Mouse (Mus musculus) myocyte (in vitro differentiated cells): ENCODE measurements around the gene Capn12. TPM values are rescaled to one million over a fixed set of nuclear protein-coding genes. Genes with fewer than 3 reads are reported as not detected.
A peak's percentile ranks its signal among the peaks of the same experiment; 100 is the strongest.

Experiments
- H3K27me3 ChIP-seq: one replicate; pipeline ENCODE4 v1.6.1; 2011; ENCODE audit not compliant: control insufficient read depth, insufficient read depth, insufficient read length
- H3K36me3 ChIP-seq: one replicate; pipeline ENCODE4 v1.6.1; 2011; ENCODE audit not compliant: control insufficient read depth, insufficient read depth
- H3K4me2 ChIP-seq: one replicate; pipeline ENCODE4 v1.6.1; 2011; ENCODE audit warnings: low read depth, control low read depth
- H3K4me3 ChIP-seq: one replicate; pipeline ENCODE4 v1.5.1; 2011; ENCODE audit warnings: mild to moderate bottlenecking, control low read depth, moderate library complexity
- H3K79me2 ChIP-seq: one replicate; pipeline ENCODE4 v1.6.1; 2011; ENCODE audit not compliant: control insufficient read depth, insufficient read depth
- H3ac ChIP-seq: one replicate; pipeline ENCODE4 v1.6.1; 2011; ENCODE audit not compliant: control insufficient read depth, insufficient read length
- CEBPB ChIP-seq: IDR thresholded peaks from 2 replicates; pipeline ENCODE4 v1.6.1; 2011; ENCODE audit warnings: mild to moderate bottlenecking, moderate library complexity; ENCODE audit not compliant: poor library complexity, insufficient read depth, severe bottlenecking
- E2F4 ChIP-seq: IDR thresholded peaks from one replicate; pipeline ENCODE4 v1.6.1; 2011; ENCODE audit warnings: mild to moderate bottlenecking, control low read depth, moderate library complexity; ENCODE audit not compliant: insufficient read depth
- MAX ChIP-seq: IDR thresholded peaks from one replicate; pipeline ENCODE4 v1.6.1; 2011; ENCODE audit warnings: low read depth, mild to moderate bottlenecking, control low read depth
- MYOD1 ChIP-seq, 3 experiments: IDR thresholded peaks; one replicate each; pipeline ENCODE4 v1.6.1; 2011; ENCODE audit warnings: control low read depth in 2 of 3, low read depth in 2 of 3, mild to moderate bottlenecking in 2 of 3, moderate library complexity in 1 of 3; ENCODE audit not compliant: insufficient read length in 2 of 3, control insufficient read depth in 1 of 3
- MYOG ChIP-seq, 3 experiments: IDR thresholded peaks; one replicate each; pipeline ENCODE4 v1.6.1; 2011; ENCODE audit warnings: control low read depth in 2 of 3, low read depth in 2 of 3, mild to moderate bottlenecking in 2 of 3; ENCODE audit not compliant: insufficient read length in 2 of 3, control insufficient read depth in 1 of 3, insufficient read depth in 1 of 3
- POLR2A ChIP-seq: IDR thresholded peaks from one replicate; pipeline ENCODE4 v1.6.1; 2011; ENCODE audit warnings: low read depth, mild to moderate bottlenecking, control low read depth, moderate library complexity; ENCODE audit not compliant: insufficient read length
- POLR2AphosphoS2 ChIP-seq: IDR thresholded peaks from one replicate; pipeline ENCODE4 v1.6.1; 2011; ENCODE audit warnings: low read depth, control low read depth; ENCODE audit not compliant: insufficient read length
- REST ChIP-seq: IDR thresholded peaks from one replicate; pipeline ENCODE4 v1.6.1; 2011; ENCODE audit warnings: mild to moderate bottlenecking, control low read depth, moderate library complexity; ENCODE audit not compliant: insufficient read depth, insufficient read length
- SRF ChIP-seq: IDR thresholded peaks from one replicate; pipeline ENCODE4 v1.6.1; 2011; ENCODE audit warnings: low read depth; ENCODE audit not compliant: control insufficient read depth, insufficient read length
- TCF12 ChIP-seq: IDR thresholded peaks from one replicate; pipeline ENCODE4 v1.6.1; 2011; ENCODE audit warnings: mild to moderate bottlenecking, control low read depth; ENCODE audit not compliant: poor library complexity, insufficient read depth, severe bottlenecking
- TCF3 ChIP-seq: IDR thresholded peaks from one replicate; pipeline ENCODE4 v1.6.1; 2011; ENCODE audit warnings: low read depth, control low read depth; ENCODE audit not compliant: insufficient read length
- USF1 ChIP-seq: IDR thresholded peaks from one replicate; pipeline ENCODE4 v1.6.1; 2011; ENCODE audit warnings: low read depth, mild to moderate bottlenecking, control low read depth, moderate library complexity
- polyA plus RNA-seq: library from polyadenylated mRNA; unstranded; fragments of >200 nt; fragmentation: generic; extraction: Trizol; gene quantifications from one replicate; pipeline ENCODE4 v1.2.1, GENCODE M21; 2012; ENCODE audit warnings: missing spikeins

The Capn12 gene
- polyA plus RNA-seq, 1 experiment: 0.24 TPM

DNA sequence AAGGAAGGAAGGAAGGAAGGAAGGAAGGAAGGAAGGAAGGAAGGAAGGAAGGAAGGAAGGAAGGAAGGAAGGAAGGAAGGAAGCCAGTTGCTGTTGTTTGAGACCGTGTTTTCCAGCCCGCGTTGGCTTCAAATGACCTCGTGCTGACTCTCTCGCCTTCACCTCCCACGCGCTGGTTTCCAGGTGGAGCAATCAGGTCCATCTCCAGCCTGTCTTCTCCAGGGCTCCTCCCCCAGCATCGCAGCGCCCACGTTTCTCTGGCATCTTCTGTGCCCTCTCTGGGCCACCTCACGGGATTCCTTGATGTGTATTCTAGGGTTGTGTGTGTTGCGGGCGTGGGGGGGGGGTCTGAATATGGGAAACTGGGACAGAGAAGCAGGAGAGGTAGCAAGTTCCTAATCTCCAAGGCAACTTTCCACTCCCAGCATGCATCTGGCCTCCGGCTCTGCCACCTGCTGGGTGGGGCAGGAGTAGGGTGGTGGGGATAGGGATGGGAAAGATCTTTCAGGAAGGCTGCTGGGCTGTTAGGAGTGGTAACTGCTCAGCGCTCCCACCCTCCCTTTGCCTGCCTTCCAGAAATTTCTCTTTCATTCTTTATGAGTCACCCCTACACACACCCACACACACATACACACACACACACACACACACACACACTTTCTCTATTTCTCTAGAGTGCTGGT lies 18.3 kb upstream of the Capn12 start:
- H3K4me2 ChIP-seq: no peak overlapping the region
- H3ac ChIP-seq: no peak overlapping the region
- H3K27me3 ChIP-seq: no peaks in the 10 kb centered on the region
- TF ChIP-seq MYOD1 (IDR thresholded peaks at IDR 0.05; ENCODE audit: control insufficient read depth in 1 of 3, insufficient read length in 2 of 3, low read depth in 2 of 3) (peak in 1 of 3 experiments; percentile 17), POLR2A (no peak), TCF12 (no peak), MYOG (IDR thresholded peaks at IDR 0.05; ENCODE audit: control insufficient read depth in 1 of 3, insufficient read depth in 1 of 3, insufficient read length in 2 of 3, low read depth in 2 of 3) (no peak), REST (no peak)
- no peak overlapping the region for H3K4me3 ChIP-seq
- H3K36me3 ChIP-seq: no peaks in the 10 kb centered on the region
- H3K79me2 ChIP-seq: no peaks in the 10 kb centered on the region

DNA sequence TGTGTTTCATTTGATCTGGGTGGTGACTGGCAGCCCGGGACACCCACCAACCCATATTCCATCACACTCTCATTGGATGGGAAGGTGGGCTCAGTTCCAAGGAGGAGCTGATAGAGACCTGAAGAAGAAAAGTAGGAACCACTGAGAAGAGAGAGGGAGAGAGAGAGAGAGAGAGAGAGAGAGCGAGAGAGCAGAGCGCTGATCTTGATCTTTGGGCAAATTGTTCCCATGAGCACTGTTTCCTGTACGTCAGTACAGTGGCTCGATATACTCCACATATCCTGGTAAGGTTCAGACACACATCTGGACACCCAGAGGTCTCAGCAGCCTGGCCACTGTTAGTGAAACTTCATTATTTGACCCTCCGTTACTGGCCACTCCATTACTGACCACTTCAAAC lies 17.7 kb upstream of the Capn12 start, which contains the start of gene Lgals7:
Gene Lgals7, plus strand, starts transcription at position 314 of the 400 bp plus-strand sequence.
- Histone ChIP-seq H3K4me3 (no peak within 1 kb of the TSS), H3ac (no peak within 1 kb of the TSS), H3K36me3 (no peaks in the 10 kb centered on the region), H3K79me2 (no peaks in the 10 kb centered on the region), H3K4me2 (no peak within 1 kb of the TSS), H3K27me3 (no peaks in the 10 kb centered on the region)
- no peak for TF ChIP-seq E2F4
- TF ChIP-seq TCF12: no peak
- no peak for TF ChIP-seq USF1
- TF ChIP-seq REST: no peak
- TF ChIP-seq MYOG (IDR thresholded peaks at IDR 0.05; ENCODE audit: control insufficient read depth in 1 of 3, insufficient read depth in 1 of 3, insufficient read length in 2 of 3, low read depth in 2 of 3): no peak
- TF ChIP-seq TCF3: no peak
- no peak for TF ChIP-seq POLR2AphosphoS2
- TF ChIP-seq MAX: no peak
- TF ChIP-seq SRF: no peak
- TF ChIP-seq CEBPB: no peak
- no peak for TF ChIP-seq POLR2A
- no peak for TF ChIP-seq MYOD1 (IDR thresholded peaks at IDR 0.05; ENCODE audit: control insufficient read depth in 1 of 3, insufficient read length in 2 of 3, low read depth in 2 of 3)

DNA sequence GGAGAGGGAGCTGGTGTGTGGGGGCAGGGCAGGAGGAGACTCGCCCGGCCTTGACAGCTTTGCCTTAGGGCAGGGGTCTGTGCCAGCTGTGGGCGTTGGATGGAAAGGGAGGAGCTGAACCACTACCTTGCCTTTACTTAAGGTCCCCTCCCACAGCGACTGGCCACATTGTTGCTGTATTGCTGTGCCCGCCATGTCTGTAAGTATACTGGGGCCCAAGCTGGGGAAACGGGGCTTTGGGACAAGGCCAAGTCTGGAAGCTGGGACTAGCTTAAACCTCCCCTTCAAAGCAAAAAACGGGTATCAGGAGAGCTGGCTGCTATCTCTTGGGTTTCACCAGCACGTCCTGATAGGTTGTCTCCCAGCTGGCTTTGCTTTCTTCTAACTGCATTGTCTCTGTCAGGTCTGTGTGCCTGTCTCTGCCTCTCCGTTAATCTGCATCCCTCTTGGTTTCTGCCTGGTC lies 16.9 kb upstream of the Capn12 start:
- no peak overlapping the region for H3ac ChIP-seq
- no peaks in the 10 kb centered on the region for H3K36me3 ChIP-seq
- no peak for TF ChIP-seq E2F4
- no peak for TF ChIP-seq TCF3
- H3K4me3 ChIP-seq: no peak overlapping the region
- no peak overlapping the region for H3K4me2 ChIP-seq
- H3K27me3 ChIP-seq: no peaks in the 10 kb centered on the region
- no peaks in the 10 kb centered on the region for H3K79me2 ChIP-seq

DNA sequence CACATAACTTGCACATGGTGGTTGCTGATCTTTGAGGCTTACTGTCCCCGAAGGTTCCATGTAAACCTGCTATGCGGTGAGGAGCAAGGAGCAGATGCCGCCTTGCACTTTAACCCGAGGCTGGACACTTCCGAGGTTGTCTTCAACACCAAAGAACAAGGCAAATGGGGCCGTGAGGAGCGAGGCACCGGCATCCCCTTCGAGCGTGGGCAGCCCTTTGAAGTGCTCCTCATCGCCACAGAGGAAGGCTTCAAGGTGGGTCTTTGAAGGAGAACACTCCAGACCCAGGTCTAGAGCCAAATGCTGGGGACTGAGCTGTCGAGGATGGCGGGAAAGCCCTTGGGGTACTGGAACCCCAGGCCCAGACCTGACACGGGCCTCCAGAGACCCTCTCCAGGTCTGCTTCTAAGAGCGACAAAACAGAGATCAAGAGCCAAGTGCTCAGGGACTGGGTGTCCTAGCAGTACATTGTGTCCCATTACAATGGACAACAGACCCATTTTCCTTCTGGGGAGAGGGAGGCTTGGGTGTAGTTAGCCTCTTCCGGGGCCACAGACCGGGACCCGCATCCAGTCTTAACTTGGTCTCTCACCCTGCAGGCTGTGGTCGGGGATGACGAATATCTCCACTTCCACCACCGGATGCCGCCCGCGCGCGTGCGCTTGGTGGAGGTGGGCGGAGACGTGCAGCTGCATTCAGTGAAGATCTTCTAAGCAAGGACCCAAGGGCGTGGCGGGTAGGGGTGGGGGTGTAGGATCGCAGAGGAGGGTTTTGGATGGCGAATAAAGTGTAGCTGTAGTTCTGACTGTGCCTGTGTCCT lies 15.5 kb upstream of the Capn12 start:
- Histone ChIP-seq H3K4me2 (peak overlapping the region; percentile 78), H3K79me2 (no peaks in the 10 kb centered on the region), H3K36me3 (no peaks in the 10 kb centered on the region), H3K27me3 (no peaks in the 10 kb centered on the region), H3K4me3 (peak overlapping the region; percentile 2), H3ac (no peak overlapping the region)
- TF ChIP-seq USF1 (no peak), MYOG (IDR thresholded peaks at IDR 0.05; ENCODE audit: control insufficient read depth in 1 of 3, insufficient read depth in 1 of 3, insufficient read length in 2 of 3, low read depth in 2 of 3) (peak in 2 of 3 experiments; percentile 7 to 61), MYOD1 (IDR thresholded peaks at IDR 0.05; ENCODE audit: control insufficient read depth in 1 of 3, insufficient read length in 2 of 3, low read depth in 2 of 3) (peak in 2 of 3 experiments; percentile 5 to 69), POLR2AphosphoS2 (peak; percentile 56), CEBPB (no peak), MAX (no peak), REST (no peak), TCF12 (no peak), TCF3 (no peak), POLR2A (peak; percentile 63), SRF (no peak), E2F4 (no peak)
